Mouse (Mus musculus): ENCODE measurements at regions not wholly inside any gene's neighbourhood (a gene's known extent, or its start where the extent isn't known, plus 50 kb on each side); places are given as distances from the start of the nearest gene placed in this dataset.

DNA sequence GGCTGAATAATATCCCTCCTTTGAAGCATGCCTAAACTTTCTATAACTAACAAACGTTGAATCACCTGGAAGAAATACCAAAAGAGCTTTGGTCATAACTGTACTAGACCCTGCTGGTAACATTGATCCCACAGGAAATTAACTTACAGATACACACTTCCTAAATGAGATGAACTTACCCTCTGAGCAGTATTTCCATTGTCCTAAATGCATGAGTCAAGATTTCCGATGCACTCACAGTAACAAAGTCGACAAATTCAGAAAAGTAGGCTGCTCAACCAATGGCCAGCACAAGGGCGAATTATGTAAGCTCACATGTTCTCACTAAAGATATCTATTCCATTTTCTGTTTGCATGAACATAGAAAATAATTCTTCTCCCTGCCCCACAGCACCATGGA, 57.4 kb upstream of the Parp8 start:
- WGBS, result 91% methylated on average over 4 of the region's 4 CpGs
- H3K4me2 ChIP-seq, result no peak overlapping the region
- H3K27ac ChIP-seq, result no peak overlapping the region
- no peak for ATAC-seq (replicated peaks)
- no peaks in the 10 kb centered on the region for H3K4me1 ChIP-seq
- no peak overlapping the region for H3K9ac ChIP-seq
- no peaks in the 10 kb centered on the region for H3K9me3 ChIP-seq
- no peak overlapping the region for H3K4me3 ChIP-seq
- no peaks in the 10 kb centered on the region for H3K27me3 ChIP-seq (replicated peaks)
- H3K36me3 ChIP-seq (replicated peaks), result no peaks in the 10 kb centered on the region

DNA sequence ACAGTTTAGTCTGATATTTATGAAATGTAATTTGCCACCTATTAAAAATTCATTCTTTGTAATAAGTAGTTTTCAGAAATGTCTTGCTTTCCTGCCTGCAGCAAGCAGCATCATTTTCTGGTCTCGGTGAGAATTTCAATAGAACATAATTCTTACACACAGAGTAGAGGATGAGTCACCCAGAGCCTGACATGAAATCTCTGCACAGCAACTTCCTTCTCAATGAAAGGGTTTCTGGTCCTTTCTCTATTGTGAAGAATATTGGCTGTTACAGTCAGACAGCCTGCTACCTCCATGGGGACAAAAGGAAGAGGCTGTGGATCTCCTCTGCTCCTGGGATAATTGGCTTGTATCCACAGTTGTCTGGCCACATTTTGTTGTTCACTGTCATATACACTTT, 54.0 kb upstream of the Parp8 start:
- no peak overlapping the region for H3K4me3 ChIP-seq
- no peak for ATAC-seq (replicated peaks)
- no peaks in the 10 kb centered on the region for H3K4me1 ChIP-seq
- H3K27ac ChIP-seq, result no peak overlapping the region
- H3K4me2 ChIP-seq, result no peak overlapping the region
- H3K9ac ChIP-seq, result no peak overlapping the region
- no peaks in the 10 kb centered on the region for H3K36me3 ChIP-seq (replicated peaks)
- 79% methylated on average over 1 of the region's 1 CpGs for WGBS
- H3K9me3 ChIP-seq, result no peaks in the 10 kb centered on the region
- no peaks in the 10 kb centered on the region for H3K27me3 ChIP-seq (replicated peaks)

Measured in midbrain, embryonic 15.5 days (tissue).